Mouse (Mus musculus): ENCODE measurements around the gene Ikbip. TPM values are rescaled to one million over a fixed set of nuclear protein-coding genes. Genes with fewer than 3 reads are reported as not detected.

Ikbip gene
- total and polyA plus RNA-seq, 2 experiments from 2014 or later = 21.1 to 31.0 TPM

- ATAC-seq (ENCODE audit: insufficient read depth, low read depth) = no peak
- Histone ChIP-seq H3K4me3 (ENCODE audit: low read depth, low read length) (no peak overlapping the region), H3K4me1 (ENCODE audit: control insufficient read depth, insufficient read depth) (peaks cover 6% of the 10 kb centered on the region; the same call in 1 of the 2 replicates), H3K4me2 (ENCODE audit: low read depth, low read length) (no peak overlapping the region), H3K27me3 (ENCODE audit: control insufficient read depth, insufficient read depth, low read length) (no peaks in the 10 kb centered on the region), H3K36me3 (replicated peaks; ENCODE audit: control insufficient read depth, insufficient read depth, low read length) (no peaks in the 10 kb centered on the region), H3K9ac (replicated peaks; ENCODE audit: low read depth, low read length) (no peak overlapping the region), H3K27ac (ENCODE audit: low read depth) (no peak overlapping the region), H3K9me3 (replicated peaks; ENCODE audit: control insufficient read depth, low read length) (no peaks in the 10 kb centered on the region)
- TF ChIP-seq CTCF (IDR thresholded peaks at IDR 0.05; ENCODE audit: low read depth) = no peak
- WGBS = 80% methylated on average over 9 of the region's 9 CpGs
- DNase-seq (ENCODE audit: low spot score) = no peak
Observed at GRCm38 (mm10) chr10:91137400-91137799, 54.7 kb downstream of the Ikbip start.

- peaks cover 6% of the 10 kb centered on the region; the same call in 1 of the 2 replicates for H3K4me1 ChIP-seq (ENCODE audit: control insufficient read depth, insufficient read depth)
- ATAC-seq (ENCODE audit: insufficient read depth, low read depth) = peak; percentile 66
- TF ChIP-seq EP300 (IDR thresholded peaks at IDR 0.05; ENCODE audit: low read depth) = no peak
- no peak for TF ChIP-seq CTCF (IDR thresholded peaks at IDR 0.05; ENCODE audit: low read depth)
- 63% methylated on average over 3 of the region's 3 CpGs for WGBS
- no peak for DNase-seq (ENCODE audit: low spot score)
- no peaks in the 10 kb centered on the region for H3K9me3 ChIP-seq (replicated peaks; ENCODE audit: control insufficient read depth, low read length)
- H3K36me3 ChIP-seq (replicated peaks; ENCODE audit: control insufficient read depth, insufficient read depth, low read length) = no peaks in the 10 kb centered on the region
- no peak overlapping the region for H3K4me3 ChIP-seq (ENCODE audit: low read depth, low read length)
- H3K27me3 ChIP-seq (ENCODE audit: control insufficient read depth, insufficient read depth, low read length) = no peaks in the 10 kb centered on the region
- no peak overlapping the region for H3K4me2 ChIP-seq (ENCODE audit: low read depth, low read length)
- H3K27ac ChIP-seq (ENCODE audit: low read depth) = peak overlapping the region; percentile 86
- H3K9ac ChIP-seq (replicated peaks; ENCODE audit: low read depth, low read length) = no peak overlapping the region
Observed at GRCm38 (mm10) chr10:91138317-91138716, 55.6 kb downstream of the Ikbip start.

- Histone ChIP-seq H3K9me3 (replicated peaks; ENCODE audit: control insufficient read depth, low read length) (no peaks in the 10 kb centered on the region), H3K27ac (ENCODE audit: low read depth) (peak overlapping the region; percentile 86), H3K4me3 (ENCODE audit: low read depth, low read length) (no peak overlapping the region), H3K4me2 (ENCODE audit: low read depth, low read length) (peak overlapping the region; percentile 4; the same call in 1 of the 2 replicates), H3K4me1 (ENCODE audit: control insufficient read depth, insufficient read depth) (peaks cover 6% of the 10 kb centered on the region; the same call in 1 of the 2 replicates), H3K27me3 (ENCODE audit: control insufficient read depth, insufficient read depth, low read length) (no peaks in the 10 kb centered on the region), H3K36me3 (replicated peaks; ENCODE audit: control insufficient read depth, insufficient read depth, low read length) (no peaks in the 10 kb centered on the region), H3K9ac (replicated peaks; ENCODE audit: low read depth, low read length) (no peak overlapping the region)
- WGBS = 44% methylated on average over 14 of the region's 14 CpGs
- TF ChIP-seq EP300 (IDR thresholded peaks at IDR 0.05; ENCODE audit: low read depth) (no peak), CTCF (IDR thresholded peaks at IDR 0.05; ENCODE audit: low read depth) (no peak)
- DNase-seq (ENCODE audit: low spot score) (peak; percentile 73), ATAC-seq (ENCODE audit: insufficient read depth, low read depth) (peak; percentile 48; the same call in 1 of the 2 replicates)
Observed at GRCm38 (mm10) chr10:91139148-91139766, 56.5 kb downstream of the Ikbip start.

- Histone ChIP-seq H3K27ac (ENCODE audit: low read depth) (no peak overlapping the region), H3K4me3 (ENCODE audit: low read depth, low read length) (no peak overlapping the region), H3K9me3 (replicated peaks; ENCODE audit: control insufficient read depth, low read length) (no peaks in the 10 kb centered on the region), H3K4me2 (ENCODE audit: low read depth, low read length) (no peak overlapping the region), H3K9ac (replicated peaks; ENCODE audit: low read depth, low read length) (no peak overlapping the region), H3K4me1 (ENCODE audit: control insufficient read depth, insufficient read depth) (peaks cover 6% of the 10 kb centered on the region; the same call in 1 of the 2 replicates), H3K36me3 (replicated peaks; ENCODE audit: control insufficient read depth, insufficient read depth, low read length) (peaks cover 13% of the 10 kb centered on the region), H3K27me3 (ENCODE audit: control insufficient read depth, insufficient read depth, low read length) (no peaks in the 10 kb centered on the region)
- DNase-seq (ENCODE audit: low spot score) (peak; percentile 81), ATAC-seq (ENCODE audit: insufficient read depth, low read depth) (peak; percentile 47; the same call in 1 of the 2 replicates)
- 16% methylated on average over 2 of the region's 2 CpGs for WGBS
- TF ChIP-seq CTCF (IDR thresholded peaks at IDR 0.05; ENCODE audit: low read depth) (peak; percentile 78), EP300 (IDR thresholded peaks at IDR 0.05; ENCODE audit: low read depth) (no peak)
Observed at GRCm38 (mm10) chr10:91141564-91141963, 58.8 kb downstream of the Ikbip start.

GRCm38 (mm10) chr10:91142654-91143191, 60.0 kb downstream of the Ikbip start:
- no peak overlapping the region for H3K4me2 ChIP-seq (ENCODE audit: low read depth, low read length)
- no peak for ATAC-seq (ENCODE audit: insufficient read depth, low read depth)

More at GRCm38 (mm10) chr10:91142654-91143191, 60.0 kb downstream of the Ikbip start:
- WGBS = 59% methylated on average over 10 of the region's 10 CpGs
- peaks cover 6% of the 10 kb centered on the region; the same call in 1 of the 2 replicates for H3K4me1 ChIP-seq (ENCODE audit: control insufficient read depth, insufficient read depth)
- no peaks in the 10 kb centered on the region for H3K27me3 ChIP-seq (ENCODE audit: control insufficient read depth, insufficient read depth, low read length)
- H3K36me3 ChIP-seq (replicated peaks; ENCODE audit: control insufficient read depth, insufficient read depth, low read length) = peaks cover 23% of the 10 kb centered on the region
- no peak overlapping the region for H3K4me3 ChIP-seq (ENCODE audit: low read depth, low read length)
- H3K9ac ChIP-seq (replicated peaks; ENCODE audit: low read depth, low read length) = no peak overlapping the region
- H3K27ac ChIP-seq (ENCODE audit: low read depth) = no peak overlapping the region
- H3K9me3 ChIP-seq (replicated peaks; ENCODE audit: control insufficient read depth, low read length) = no peaks in the 10 kb centered on the region
- no peak for DNase-seq (ENCODE audit: low spot score)
- TF ChIP-seq CTCF (IDR thresholded peaks at IDR 0.05; ENCODE audit: low read depth) = no peak
- TF ChIP-seq EP300 (IDR thresholded peaks at IDR 0.05; ENCODE audit: low read depth) = no peak

Measured in heart, postnatal 0 days (tissue).